Mouse (Mus musculus) olfactory bulb, adult 2 months (tissue): ENCODE results near the gene Tmem273.

ENCODE experiments used
- CTCF ChIP-seq: fragments of 200-500 bp; IDR thresholded peaks from 2 replicates; pipeline ENCODE4 v1.5.1; 2012; ENCODE audit warnings: low read depth, mild to moderate bottlenecking, low read length, moderate library complexity; ENCODE audit not compliant: insufficient read depth
- POLR2A ChIP-seq: fragments of 200-500 bp; IDR thresholded peaks from 2 replicates; pipeline ENCODE4 v1.6.1; 2012; ENCODE audit warnings: mild to moderate bottlenecking, low read depth, low read length, moderate library complexity; ENCODE audit not compliant: insufficient read depth

- TF ChIP-seq POLR2A, result no peak
- TF ChIP-seq CTCF, result no peak
These were observed at the start of gene Tmem273 for GRCm38 (mm10) chr14:32785556-32786130.
